Mouse (Mus musculus) c-Kit-positive CD71-negative TER-119-negative erythroid progenitor cells, embryonic 14.5 days (primary cell): Measurements from ENCODE around the gene Tmem94.

Source experiments
- DNase-seq: peaks from one replicate; pipeline ENCODE4 v3.0.0-alpha.2; 2013; ENCODE audit warnings: low read depth

The Tmem94 gene

GRCm38 (mm10) chr11:115832064-115832463 lies 66.8 kb downstream of the Tmem94 start:
- DNase-seq, result no peak

DNA sequence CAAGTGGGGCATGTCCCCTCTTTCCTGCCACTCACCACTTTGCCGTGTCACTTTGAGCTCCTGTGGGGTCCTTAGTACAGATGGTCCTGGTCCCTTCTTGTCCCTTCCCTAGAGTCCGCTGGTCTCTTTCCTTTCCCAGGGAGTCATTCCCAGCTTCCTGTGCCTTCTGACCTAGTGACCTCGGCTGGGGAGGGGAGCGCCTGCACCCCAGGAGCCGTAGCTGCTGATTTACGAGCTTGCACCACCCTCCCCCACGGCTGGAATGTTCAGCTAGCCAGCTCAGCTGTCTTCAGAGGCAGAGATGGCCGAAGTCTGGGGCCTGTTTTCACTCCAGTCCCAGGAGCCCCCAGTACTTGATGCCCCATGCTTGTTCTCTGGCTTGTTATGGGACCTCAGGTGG lies 67.3 kb downstream of the Tmem94 start:
- DNase-seq, result no peak

DNA sequence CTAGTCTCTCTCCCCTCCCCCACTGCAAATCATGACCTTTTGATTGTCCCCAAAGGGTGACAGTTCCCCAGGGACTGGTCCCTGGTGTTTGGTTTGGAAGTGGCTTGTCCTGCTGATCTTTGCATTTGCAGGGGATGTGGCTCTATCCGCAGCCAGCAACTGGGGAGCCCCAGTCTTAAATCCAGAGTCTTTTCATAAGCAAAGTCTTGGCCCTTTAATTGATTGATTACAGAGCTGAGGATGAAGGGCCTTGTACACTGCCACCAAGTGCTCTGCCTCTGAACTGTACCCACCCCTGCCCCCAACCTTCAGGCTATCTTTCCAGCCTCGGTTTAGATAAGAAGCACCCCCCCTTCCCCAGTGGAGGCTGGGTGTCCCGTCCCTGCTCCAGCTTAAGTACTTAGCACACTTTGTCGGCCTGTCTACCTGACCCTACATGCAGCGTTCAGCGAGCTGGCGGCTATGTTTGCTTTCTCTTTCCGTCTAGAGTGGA lies 67.8 kb downstream of the Tmem94 start:
- no peak for DNase-seq

GRCm38 (mm10) chr11:115834033-115834432 lies 68.8 kb downstream of the Tmem94 start:
- DNase-seq, result no peak

DNA sequence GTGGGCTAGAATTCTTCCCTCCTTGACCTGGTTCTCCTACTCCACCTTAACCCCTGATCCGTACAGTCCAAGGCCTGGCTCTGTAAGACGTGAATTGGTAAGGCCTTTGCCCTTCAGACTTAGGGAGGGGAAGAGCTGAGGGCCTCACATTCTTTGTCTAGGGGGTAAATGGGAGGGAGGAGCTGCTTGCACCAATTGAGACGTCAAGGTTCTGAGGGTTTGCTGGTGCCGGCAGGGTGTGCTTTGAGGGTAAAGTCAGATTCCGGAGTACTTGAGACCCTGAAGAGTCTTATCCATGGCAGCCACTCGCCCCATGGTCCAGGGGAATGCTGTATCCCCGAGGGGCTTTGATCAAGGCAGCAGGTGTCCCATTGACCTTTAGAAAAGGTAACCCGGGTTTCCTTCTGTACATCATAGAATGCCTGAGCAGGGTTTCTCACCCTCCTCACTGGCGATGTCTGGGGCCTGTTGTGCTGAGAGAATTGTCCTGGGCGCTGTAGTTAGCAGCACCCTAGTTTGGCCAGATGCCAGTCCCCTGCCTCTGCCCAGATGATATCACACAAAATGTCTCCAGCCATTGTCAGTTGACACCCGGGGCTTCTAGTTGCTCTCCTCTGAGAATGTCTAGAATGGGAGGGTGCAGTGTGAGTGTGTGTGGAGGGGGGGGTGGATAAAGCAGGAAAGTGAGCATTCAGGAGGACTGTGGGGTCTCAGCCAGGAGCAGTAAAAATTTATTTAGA lies 71.6 kb downstream of the Tmem94 start:
- DNase-seq, result no peak

DNA sequence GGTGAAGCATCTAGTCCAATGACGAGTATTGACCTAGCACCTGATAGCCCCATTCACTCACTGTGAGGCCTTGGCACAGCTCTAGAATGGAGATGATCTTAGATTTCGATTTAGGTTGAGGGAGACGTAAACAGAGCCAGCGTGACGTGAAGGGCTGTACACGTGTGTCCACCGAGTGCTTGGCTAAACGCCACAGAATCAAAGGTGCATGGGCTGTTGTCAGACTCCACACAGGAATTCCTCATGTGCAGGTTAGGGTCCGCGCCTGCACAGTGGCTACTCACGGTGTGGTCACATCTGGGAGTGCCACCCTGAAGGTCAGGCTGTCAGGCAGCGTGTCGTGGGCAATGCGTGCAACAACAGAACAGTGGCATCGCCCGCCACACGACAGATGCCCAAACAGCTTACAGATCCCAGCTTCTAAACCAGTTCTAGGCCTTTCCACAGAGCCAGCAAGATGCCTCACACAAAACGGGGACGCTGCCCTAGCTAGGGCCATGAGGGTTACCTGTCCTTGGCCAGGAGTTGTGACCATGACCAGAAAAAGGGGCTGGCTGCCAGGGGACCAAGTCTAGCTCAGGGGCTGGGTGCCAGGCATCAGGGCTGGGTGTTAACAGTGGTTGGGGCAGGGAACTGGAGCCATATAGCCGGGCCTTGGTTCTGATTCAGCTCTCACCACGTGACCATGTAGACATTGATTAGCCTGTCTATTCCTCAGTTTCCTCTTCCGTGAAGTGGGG lies 72.5 kb downstream of the Tmem94 start:
- DNase-seq, result no peak

DNA sequence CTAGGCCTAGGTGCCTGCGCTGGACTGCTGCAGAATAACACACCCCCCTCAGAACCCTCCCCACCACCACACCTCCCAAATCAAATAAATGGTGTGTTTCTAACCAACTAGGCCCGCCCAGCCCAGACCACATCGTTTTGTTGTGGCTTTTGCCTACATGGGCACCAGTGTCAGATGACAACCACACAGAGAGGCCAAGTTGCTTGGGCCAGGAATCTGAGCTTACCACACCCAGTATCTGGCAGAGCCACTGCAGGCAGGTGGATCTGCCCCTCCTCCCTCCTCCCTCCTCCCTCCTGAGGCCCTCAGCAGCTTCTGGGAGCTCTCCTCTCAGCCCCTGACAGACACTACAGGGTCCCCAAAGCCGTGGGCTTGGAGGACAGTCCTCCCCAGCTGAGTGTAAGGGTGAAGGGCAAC lies 73.7 kb downstream of the Tmem94 start:
- DNase-seq, result no peak

DNA sequence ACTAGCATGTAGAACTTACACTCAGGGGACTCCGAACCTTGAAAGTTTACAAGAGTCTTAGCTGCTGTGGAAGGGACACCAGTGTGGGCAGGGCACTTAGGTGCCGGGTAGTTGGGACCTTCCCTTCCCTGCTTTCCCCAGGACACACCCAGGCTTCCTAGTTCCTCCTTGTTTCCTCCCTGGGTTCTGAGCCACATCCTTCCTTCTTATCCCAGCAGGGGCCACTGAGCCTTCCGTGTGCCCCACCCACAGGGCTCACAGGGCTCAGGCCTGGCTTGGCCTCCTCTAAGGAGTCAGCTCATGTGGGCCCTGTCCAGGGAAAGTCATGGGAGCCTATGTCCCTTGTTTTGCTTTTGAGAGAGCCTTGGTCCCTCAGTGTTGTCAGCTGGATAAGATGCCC lies 74.5 kb downstream of the Tmem94 start:
- DNase-seq, result no peak

- no peak for DNase-seq
Observed at GRCm38 (mm10) chr11:115841044-115841443, 75.8 kb downstream of the Tmem94 start.

GRCm38 (mm10) chr11:115841961-115842550 lies 76.8 kb downstream of the Tmem94 start:
- DNase-seq, result peak; percentile 32

DNA sequence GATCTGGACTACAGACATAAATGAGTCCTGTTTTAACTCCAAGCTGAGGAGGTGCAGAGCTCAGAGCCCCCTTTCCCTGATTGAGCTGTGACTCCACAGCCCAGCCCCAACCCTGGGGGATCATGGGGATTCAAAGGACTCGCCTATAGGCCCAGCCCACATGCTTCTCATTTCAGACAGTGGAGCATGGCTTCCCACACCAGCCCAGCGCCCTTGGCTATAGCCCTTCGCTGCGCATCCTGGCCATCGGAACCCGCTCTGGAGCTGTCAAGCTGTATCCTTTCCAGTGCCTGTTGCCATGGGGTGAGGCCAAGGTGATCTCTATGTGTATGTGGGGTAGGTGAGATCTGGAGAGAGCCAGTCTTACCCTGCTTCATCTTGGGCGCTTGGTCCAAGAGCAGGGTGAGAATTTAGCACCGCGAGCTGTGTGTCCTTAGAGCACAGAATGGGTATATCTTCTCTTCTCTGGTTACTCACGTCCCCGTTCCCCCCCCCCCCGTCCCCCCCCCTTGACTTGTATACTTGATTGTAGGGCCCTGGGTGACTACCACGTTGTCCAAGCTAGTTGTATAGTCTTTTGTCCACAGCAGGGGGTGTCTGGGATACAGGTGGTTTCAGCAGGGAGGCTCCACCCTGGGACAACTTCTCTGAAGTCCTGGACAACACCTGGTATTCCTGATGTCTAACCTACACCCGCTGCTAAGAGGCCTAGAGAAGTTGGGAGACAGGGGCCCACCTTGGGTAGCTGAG lies 78.1 kb downstream of the Tmem94 start:
- no peak for DNase-seq

DNA sequence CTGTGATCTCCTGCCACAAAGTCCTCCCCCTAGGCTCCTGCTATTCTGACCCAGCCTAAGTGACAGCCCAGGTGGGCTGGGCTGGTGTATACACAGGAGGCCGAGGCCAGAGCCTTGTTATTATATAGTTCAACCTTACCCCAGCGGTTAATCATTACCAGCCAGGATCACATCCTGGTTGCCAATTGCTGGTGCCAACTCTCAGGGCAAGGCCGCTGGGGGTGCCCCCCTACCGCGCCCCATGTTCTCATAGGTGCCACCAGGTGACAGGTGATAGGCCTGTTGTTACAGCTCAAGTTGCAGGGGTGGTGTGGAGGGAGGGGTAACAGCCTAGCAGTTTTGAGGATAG lies 78.6 kb downstream of the Tmem94 start:
- DNase-seq, result no peak

DNA sequence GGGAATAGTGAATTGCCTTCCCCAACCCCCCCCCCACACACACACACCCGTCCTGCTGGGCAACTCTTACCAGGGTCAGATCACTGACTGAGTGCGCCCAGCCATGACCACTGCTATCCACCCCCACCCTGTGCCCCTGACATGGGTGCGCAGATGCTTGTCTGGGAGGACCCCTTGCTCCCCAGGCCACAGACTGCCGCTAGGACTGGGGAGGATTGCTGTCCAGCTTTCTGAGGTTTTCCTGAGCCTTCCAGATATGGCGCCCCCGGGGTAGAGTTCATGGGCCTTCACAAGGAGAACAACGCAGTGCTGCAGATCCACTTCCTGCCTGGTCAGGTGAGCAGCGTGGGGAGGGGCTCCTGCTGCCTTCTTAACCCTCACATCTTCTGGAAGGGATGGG lies 79.0 kb downstream of the Tmem94 start:
- DNase-seq, result no peak

DNA sequence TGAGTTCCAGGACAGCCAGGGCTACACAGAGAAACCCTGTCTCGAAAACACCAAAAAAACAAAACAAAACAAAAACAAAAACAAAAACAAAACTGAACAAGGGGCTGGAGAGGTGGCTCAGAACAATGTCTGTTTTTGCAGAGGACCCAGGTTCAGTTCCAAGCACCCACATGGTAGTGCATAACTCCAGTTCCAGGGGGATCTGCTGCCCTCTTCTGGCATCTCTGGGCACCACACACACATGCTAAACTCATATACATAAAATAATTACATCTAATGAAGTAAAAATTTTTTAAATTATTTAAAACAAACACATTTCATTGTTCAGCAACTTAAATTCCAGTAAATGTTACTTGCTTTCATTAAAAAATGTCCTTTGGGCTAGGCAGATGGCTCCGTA lies 80.6 kb downstream of the Tmem94 start:
- DNase-seq, result no peak
